ENCODE assay signal across 8 mouse cellular contexts in genomic region chr2:167219154-167219775, GRCm38 (mm10). TPM values are rescaled to one million over a fixed set of nuclear protein-coding genes. Genes with fewer than 3 reads are reported as not detected.
DNase-seq lines count a peak whose midpoint lies in the region; ATAC-seq and TF ChIP-seq lines count a peak whose summit lies in the region.

No protein-coding gene starts in this region.

- TF ChIP-seq CTCF in hindbrain, postnatal 0 days (IDR thresholded peaks at IDR 0.05; ENCODE audit: low read depth), result peak; percentile 98

- peak; percentile 88 for DNase-seq in R1 (ENCODE audit: low read depth, low spot score)
- DNase-seq in cerebellum, adult 9-10 months, result peak; percentile 88
- peak; percentile 76 to 89 for DNase-seq in frontal cortex, postnatal 10 days (ENCODE audit: low spot score in 2 of 2)
- DNase-seq in hindbrain, postnatal 0 days (ENCODE audit: low spot score), result peak; percentile 94
- peak; percentile 91 to 94 for DNase-seq in left cerebral cortex, adult 18-20 months (ENCODE audit: low spot score in 2 of 2)
- peak; percentile 89 for DNase-seq in mesoderm, embryonic 11.5 days (ENCODE audit: low read depth, low spot score)
- DNase-seq in right cerebral cortex, postnatal 36 days (ENCODE audit: low spot score in 2 of 2), result peak; percentile 77 to 78
- DNase-seq in urinary bladder, postnatal 36 days (ENCODE audit: low spot score in 2 of 2), result peak; percentile 74 to 80

- WGBS in hindbrain, postnatal 0 days, result 44% methylated on average over 8 of the region's 8 CpGs

- no peak overlapping the region for H3K4me3 ChIP-seq in hindbrain, postnatal 0 days (ENCODE audit: low read length)

- peak; percentile 89 for ATAC-seq in hindbrain, postnatal 0 days

- H3K36me3 ChIP-seq in hindbrain, postnatal 0 days (ENCODE audit: insufficient read depth, low read length), result no peaks in the 10 kb centered on the region

- no peaks in the 10 kb centered on the region for H3K9me3 ChIP-seq in hindbrain, postnatal 0 days (ENCODE audit: low read length)

- no peaks in the 10 kb centered on the region for H3K27me3 ChIP-seq in hindbrain, postnatal 0 days (ENCODE audit: insufficient read depth, low read length)

- no peaks in the 10 kb centered on the region; the same call in 1 of the 2 replicates for H3K4me1 ChIP-seq in hindbrain, postnatal 0 days (ENCODE audit: insufficient read depth, low read length)

- peak overlapping the region; percentile 38; the same call in 1 of the 2 replicates for H3K4me2 ChIP-seq in hindbrain, postnatal 0 days (ENCODE audit: low read depth, low read length)

- peak overlapping the region; percentile 38; the same call in 1 of the 2 replicates for H3K9ac ChIP-seq in hindbrain, postnatal 0 days (replicated peaks; ENCODE audit: low read length)

- H3K27ac ChIP-seq in hindbrain, postnatal 0 days, result no peak overlapping the region

RNA-seq across cellular contexts. Expression of gene Ptgis, which starts 21.1 kb away (rescaled TPM):
- total RNA-seq in hindbrain, postnatal 0 days (2014; rRNA removed), result 3.2 and 7.7 TPM in 2 replicates
- polyA plus RNA-seq in hindbrain, postnatal 0 days (2015; fragmentation: Nextera tagmentation; extraction: Ambion mirVana), result 4.1 and 4.4 TPM in 2 replicates
- 1 to 10 TPM; 1.5 to 2.4 TPM for total RNA-seq in left cerebral cortex, adult 18-20 months (2021)

RNA-seq across cellular contexts. Expression of gene Kcnb1, which starts 29.3 kb away (rescaled TPM):
- total RNA-seq in hindbrain, postnatal 0 days (2014; rRNA removed), result 21.5 and 33.6 TPM in 2 replicates
- 4.0 and 5.1 TPM in 2 replicates for polyA plus RNA-seq in hindbrain, postnatal 0 days (2015; fragmentation: Nextera tagmentation; extraction: Ambion mirVana)
- 100 to 1,000 TPM; 197 to 205 TPM for total RNA-seq in left cerebral cortex, adult 18-20 months (2021)
